Mouse (Mus musculus) liver, embryonic 14.5 days (tissue): ENCODE results near the gene Arl10. TPM values are rescaled to one million over a fixed set of nuclear protein-coding genes. Genes with fewer than 3 reads are reported as not detected.

Source experiments
- ATAC-seq: fragments of 200-750 bp; cut with Nextera tagmentation; 2 replicates; pipeline ENCODE4 v1.8.0; 2017; ENCODE audit warnings: moderate number of reproducible peaks, mild to moderate bottlenecking, moderate library complexity; ENCODE audit not compliant: insufficient read depth
- DNase-seq, 3 experiments: peaks; one replicate each; pipeline ENCODE4 v3.0.0-alpha.2; 2012 to 2013; ENCODE audit warnings: low read depth in 3 of 3, low spot score in 3 of 3
- H3K27ac ChIP-seq: fragments of 300-500 bp; sonication (generic); 2 replicates; pipeline ENCODE4 v1.5.1; 2014; ENCODE audit warnings: moderate library complexity, mild to moderate bottlenecking, control low read depth, inconsistent platforms
- H3K27me3 ChIP-seq: fragments of 300-500 bp; sonication (generic); 2 replicates; pipeline ENCODE4 v1.6.1; 2014; ENCODE audit warnings: mild to moderate bottlenecking, low read length, moderate library complexity; ENCODE audit not compliant: control insufficient read depth, insufficient read depth
- H3K36me3 ChIP-seq: fragments of 300-500 bp; sonication (generic); replicated peaks from 2 replicates; pipeline ENCODE4 v1.6.1; 2014; ENCODE audit warnings: low read depth; ENCODE audit not compliant: control insufficient read depth, insufficient read depth
- H3K4me1 ChIP-seq, 2 experiments: fragments of 200-500 bp in 1 of 2; fragments of 300-500 bp in 1 of 2; sonication (generic) in 1 of 2; replicated peaks; 2 replicates each; pipeline ENCODE4 v1.6.1; 2012 to 2014; ENCODE audit warnings: antibody characterized with exemption in 1 of 2, inconsistent platforms in 1 of 2, low read length in 1 of 2; ENCODE audit not compliant: control insufficient read depth in 2 of 2, insufficient read depth in 2 of 2
- H3K4me2 ChIP-seq: fragments of 300-500 bp; sonication (generic); 2 replicates; pipeline ENCODE4 v1.6.1; 2014; ENCODE audit warnings: low read depth, mild to moderate bottlenecking, control low read depth, moderate library complexity
- H3K4me3 ChIP-seq, 2 experiments: fragments of 200-500 bp in 1 of 2; fragments of 300-500 bp in 1 of 2; sonication (generic) in 1 of 2; 2 replicates each; pipeline ENCODE4 v1.5.1; 2012 to 2014; ENCODE audit warnings: low read depth in 2 of 2, low read length in 2 of 2, mild to moderate bottlenecking in 2 of 2, control low read depth in 1 of 2, inconsistent platforms in 1 of 2, moderate library complexity in 1 of 2; ENCODE audit not compliant: insufficient read depth in 1 of 2
- H3K9ac ChIP-seq: fragments of 300-500 bp; sonication (generic); replicated peaks from 2 replicates; pipeline ENCODE4 v1.6.1; 2014; ENCODE audit warnings: mild to moderate bottlenecking, control low read depth, moderate library complexity
- H3K9me3 ChIP-seq: fragments of 300-500 bp; sonication (generic); 2 replicates; pipeline ENCODE4 v1.6.1; 2016; ENCODE audit warnings: low read length, mixed read lengths; ENCODE audit not compliant: control insufficient read depth
- CTCF ChIP-seq: IDR thresholded peaks from 2 replicates; pipeline ENCODE4 v1.5.1; 2016; ENCODE audit warnings: antibody characterized with exemption, low read depth, control low read depth
- EP300 ChIP-seq: IDR thresholded peaks from 2 replicates; pipeline ENCODE4 v1.6.1; 2016; ENCODE audit warnings: antibody characterized with exemption, low read depth
- WGBS: fragments of 180-500 bp; shearing (Covaris S2); extraction: QIAGEN DNeasy Blood & Tissue Kit; methylation state at CpG from one replicate; pipeline ENCODE4 v1.1.7; 2014; ENCODE audit not compliant: insufficient replicate concordance; 5-methylcytosine and 5-hydroxymethylcytosine counted together
- polyA plus RNA-seq, 2 experiments: library from polyadenylated mRNA; depleted of rRNA in 1 of 2; stranded (reverse) in 1 of 2; unstranded in 1 of 2; fragments of >200 nt; fragmentation: Nextera tagmentation in 1 of 2; extraction: Ambion mirVana in 1 of 2; gene quantifications; 2 replicates each; pipeline versions ENCODE4 v1.2.1 to v1.2.3; 2012 to 2014

The Arl10 gene
- polyA plus RNA-seq, 2 experiments = 4.2 to 5.6 TPM

GRCm38 (mm10) chr13:54596107-54596690 is 21.4 kb downstream of the Arl10 start:
- Histone ChIP-seq H3K36me3 (peaks cover 6% of the 10 kb centered on the region), H3K4me1 (peaks cover 2% of the 10 kb centered on the region in 2 experiments; a peak in 2 of 4 replicates), H3K9ac (no peak overlapping the region), H3K27me3 (no peaks in the 10 kb centered on the region), H3K27ac (no peak overlapping the region), H3K4me3 (no peak overlapping the region), H3K4me2 (no peak overlapping the region), H3K9me3 (no peaks in the 10 kb centered on the region)
- TF ChIP-seq EP300 (no peak), CTCF (no peak)
- 76% methylated on average over 8 of the region's 8 CpGs for WGBS
- DNase-seq (no peak), ATAC-seq (no peak)

- DNase-seq = no peak
- Histone ChIP-seq H3K4me3 (no peak overlapping the region), H3K4me1 (no peaks in the 10 kb centered on the region), H3K36me3 (peaks cover 6% of the 10 kb centered on the region), H3K9me3 (no peaks in the 10 kb centered on the region), H3K27me3 (no peaks in the 10 kb centered on the region), H3K9ac (no peak overlapping the region), H3K4me2 (no peak overlapping the region), H3K27ac (no peak overlapping the region)
- 67% methylated on average over 5 of the region's 5 CpGs for WGBS
- TF ChIP-seq CTCF (no peak), EP300 (no peak)
- no peak for ATAC-seq
Measured at GRCm38 (mm10) chr13:54596870-54597269, 22.1 kb downstream of the Arl10 start.

- Histone ChIP-seq H3K4me1 (no peaks in the 10 kb centered on the region), H3K27me3 (no peaks in the 10 kb centered on the region), H3K9ac (no peak overlapping the region), H3K4me3 (no peak overlapping the region), H3K36me3 (peaks cover 5% of the 10 kb centered on the region), H3K4me2 (no peak overlapping the region), H3K9me3 (no peaks in the 10 kb centered on the region), H3K27ac (no peak overlapping the region)
- 82% methylated on average over 12 of the region's 12 CpGs for WGBS
- no peak for TF ChIP-seq EP300
- no peak for TF ChIP-seq CTCF
- no peak for DNase-seq
- ATAC-seq = no peak
Measured at GRCm38 (mm10) chr13:54598622-54599143, 23.9 kb downstream of the Arl10 start.

DNA sequence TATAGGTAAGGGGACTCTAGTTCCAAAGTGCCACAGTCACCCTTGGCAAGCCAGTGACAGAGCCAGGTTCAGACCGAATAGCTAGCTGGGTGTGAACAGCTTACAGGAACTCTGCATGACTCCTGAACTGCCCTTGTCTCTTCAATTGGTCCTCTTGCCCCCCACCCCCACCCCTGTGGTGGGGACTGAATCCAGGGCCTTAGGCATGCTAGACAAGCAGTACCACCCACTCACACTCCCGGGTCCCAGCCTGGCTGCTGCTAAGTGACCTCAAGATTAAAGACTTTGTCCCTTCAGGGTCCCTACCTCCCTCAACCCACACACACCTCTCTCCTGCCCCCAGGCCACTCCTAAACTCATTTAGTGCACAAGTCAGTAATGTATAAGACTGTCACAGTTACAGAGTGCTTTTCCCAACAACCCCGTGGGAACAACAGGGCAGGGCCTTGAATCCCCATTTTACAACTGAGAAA is 27.9 kb downstream of the Arl10 start:
- ATAC-seq (no peak), DNase-seq (no peak)
- peaks cover 11% of the 10 kb centered on the region in 2 experiments for H3K4me1 ChIP-seq
- no peaks in the 10 kb centered on the region; the same call in none of the 2 replicates for H3K36me3 ChIP-seq
- H3K27me3 ChIP-seq = no peaks in the 10 kb centered on the region
- H3K4me3 ChIP-seq = no peak overlapping the region
- H3K4me2 ChIP-seq = no peak overlapping the region
- TF ChIP-seq CTCF = no peak
- no peak for TF ChIP-seq EP300
- no peak overlapping the region for H3K27ac ChIP-seq
- H3K9ac ChIP-seq = no peak overlapping the region
- 68% methylated on average over 3 of the region's 3 CpGs for WGBS
- H3K9me3 ChIP-seq = no peaks in the 10 kb centered on the region

DNA sequence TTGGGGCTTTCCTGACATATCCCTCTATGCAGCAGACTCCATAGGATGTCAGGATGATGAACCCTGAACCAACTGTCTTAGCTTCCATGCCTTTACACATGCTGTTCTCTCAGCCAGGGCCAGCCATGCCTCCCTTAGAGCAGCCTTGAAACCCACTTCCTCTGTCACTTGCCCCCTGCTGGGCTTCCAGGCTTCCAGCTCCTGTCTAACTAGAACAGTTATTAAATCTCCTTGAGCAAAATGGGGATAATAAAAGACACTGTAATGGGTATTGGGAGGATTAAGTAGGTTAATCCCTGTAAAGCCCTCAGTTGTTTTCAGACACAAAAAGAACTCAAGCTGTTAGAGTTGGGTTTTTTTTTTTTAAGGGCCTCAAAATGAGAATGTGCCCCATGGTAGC is 28.7 kb downstream of the Arl10 start:
- DNase-seq (no peak), ATAC-seq (no peak)
- Histone ChIP-seq H3K4me3 (no peak overlapping the region), H3K9ac (no peak overlapping the region), H3K36me3 (no peaks in the 10 kb centered on the region; the same call in none of the 2 replicates), H3K27ac (no peak overlapping the region), H3K4me2 (no peak overlapping the region), H3K27me3 (no peaks in the 10 kb centered on the region), H3K4me1 (peaks cover 16 to 18% of the 10 kb centered on the region in 2 experiments), H3K9me3 (no peaks in the 10 kb centered on the region)
- TF ChIP-seq EP300 (no peak), CTCF (no peak)
